Mouse (Mus musculus) myocyte (in vitro differentiated cells): ENCODE measurements at regions not wholly inside any gene's neighbourhood (a gene's known extent, or its start where the extent isn't known, plus 50 kb on each side); places are given as distances from the start of the nearest gene placed in this dataset.

ENCODE experiments used
- H3K27me3 ChIP-seq: one replicate; pipeline ENCODE4 v1.6.1; 2011; ENCODE audit not compliant: control insufficient read depth, insufficient read depth, insufficient read length
- H3K36me3 ChIP-seq: one replicate; pipeline ENCODE4 v1.6.1; 2011; ENCODE audit not compliant: control insufficient read depth, insufficient read depth
- H3K4me2 ChIP-seq: one replicate; pipeline ENCODE4 v1.6.1; 2011; ENCODE audit warnings: low read depth, control low read depth
- H3K4me3 ChIP-seq: one replicate; pipeline ENCODE4 v1.5.1; 2011; ENCODE audit warnings: mild to moderate bottlenecking, control low read depth, moderate library complexity
- H3K79me2 ChIP-seq: one replicate; pipeline ENCODE4 v1.6.1; 2011; ENCODE audit not compliant: control insufficient read depth, insufficient read depth
- H3ac ChIP-seq: one replicate; pipeline ENCODE4 v1.6.1; 2011; ENCODE audit not compliant: control insufficient read depth, insufficient read length
- CEBPB ChIP-seq: IDR thresholded peaks from 2 replicates; pipeline ENCODE4 v1.6.1; 2011; ENCODE audit warnings: mild to moderate bottlenecking, moderate library complexity; ENCODE audit not compliant: poor library complexity, insufficient read depth, severe bottlenecking
- E2F4 ChIP-seq: IDR thresholded peaks from one replicate; pipeline ENCODE4 v1.6.1; 2011; ENCODE audit warnings: mild to moderate bottlenecking, control low read depth, moderate library complexity; ENCODE audit not compliant: insufficient read depth
- MAX ChIP-seq: IDR thresholded peaks from one replicate; pipeline ENCODE4 v1.6.1; 2011; ENCODE audit warnings: low read depth, mild to moderate bottlenecking, control low read depth
- MYOD1 ChIP-seq, 3 experiments: IDR thresholded peaks; one replicate each; pipeline ENCODE4 v1.6.1; 2011; ENCODE audit warnings: control low read depth in 2 of 3, low read depth in 2 of 3, mild to moderate bottlenecking in 2 of 3, moderate library complexity in 1 of 3; ENCODE audit not compliant: insufficient read length in 2 of 3, control insufficient read depth in 1 of 3
- MYOG ChIP-seq, 3 experiments: IDR thresholded peaks; one replicate each; pipeline ENCODE4 v1.6.1; 2011; ENCODE audit warnings: control low read depth in 2 of 3, low read depth in 2 of 3, mild to moderate bottlenecking in 2 of 3; ENCODE audit not compliant: insufficient read length in 2 of 3, control insufficient read depth in 1 of 3, insufficient read depth in 1 of 3
- POLR2A ChIP-seq: IDR thresholded peaks from one replicate; pipeline ENCODE4 v1.6.1; 2011; ENCODE audit warnings: low read depth, mild to moderate bottlenecking, control low read depth, moderate library complexity; ENCODE audit not compliant: insufficient read length
- POLR2AphosphoS2 ChIP-seq: IDR thresholded peaks from one replicate; pipeline ENCODE4 v1.6.1; 2011; ENCODE audit warnings: low read depth, control low read depth; ENCODE audit not compliant: insufficient read length
- REST ChIP-seq: IDR thresholded peaks from one replicate; pipeline ENCODE4 v1.6.1; 2011; ENCODE audit warnings: mild to moderate bottlenecking, control low read depth, moderate library complexity; ENCODE audit not compliant: insufficient read depth, insufficient read length
- SRF ChIP-seq: IDR thresholded peaks from one replicate; pipeline ENCODE4 v1.6.1; 2011; ENCODE audit warnings: low read depth; ENCODE audit not compliant: control insufficient read depth, insufficient read length
- TCF12 ChIP-seq: IDR thresholded peaks from one replicate; pipeline ENCODE4 v1.6.1; 2011; ENCODE audit warnings: mild to moderate bottlenecking, control low read depth; ENCODE audit not compliant: poor library complexity, insufficient read depth, severe bottlenecking
- TCF3 ChIP-seq: IDR thresholded peaks from one replicate; pipeline ENCODE4 v1.6.1; 2011; ENCODE audit warnings: low read depth, control low read depth; ENCODE audit not compliant: insufficient read length
- USF1 ChIP-seq: IDR thresholded peaks from one replicate; pipeline ENCODE4 v1.6.1; 2011; ENCODE audit warnings: low read depth, mild to moderate bottlenecking, control low read depth, moderate library complexity

- TF ChIP-seq CEBPB (no peak), POLR2AphosphoS2 (no peak), MYOD1 (IDR thresholded peaks at IDR 0.05; ENCODE audit: control insufficient read depth in 1 of 3, insufficient read length in 2 of 3, low read depth in 2 of 3) (no peak), POLR2A (no peak), MAX (no peak), SRF (no peak), TCF3 (no peak), USF1 (no peak), MYOG (IDR thresholded peaks at IDR 0.05; ENCODE audit: control insufficient read depth in 1 of 3, insufficient read depth in 1 of 3, insufficient read length in 2 of 3, low read depth in 2 of 3) (no peak), REST (no peak), TCF12 (no peak), E2F4 (no peak)
- no peak overlapping the region for H3K4me3 ChIP-seq
- no peak overlapping the region for H3K4me2 ChIP-seq
- no peaks in the 10 kb centered on the region for H3K36me3 ChIP-seq
- no peak overlapping the region for H3ac ChIP-seq
- no peaks in the 10 kb centered on the region for H3K27me3 ChIP-seq
- H3K79me2 ChIP-seq = no peaks in the 10 kb centered on the region
Measured at GRCm38 (mm10) chr13:35119782-35120181, 92.9 kb upstream of the Eci2 start.

- TF ChIP-seq E2F4 (no peak), USF1 (no peak), TCF3 (no peak), POLR2A (no peak), MAX (no peak), TCF12 (no peak), CEBPB (no peak), SRF (no peak), REST (no peak), MYOD1 (IDR thresholded peaks at IDR 0.05; ENCODE audit: control insufficient read depth in 1 of 3, insufficient read length in 2 of 3, low read depth in 2 of 3) (no peak), POLR2AphosphoS2 (no peak), MYOG (IDR thresholded peaks at IDR 0.05; ENCODE audit: control insufficient read depth in 1 of 3, insufficient read depth in 1 of 3, insufficient read length in 2 of 3, low read depth in 2 of 3) (no peak)
- Histone ChIP-seq H3K4me2 (no peak overlapping the region), H3K4me3 (no peak overlapping the region), H3ac (no peak overlapping the region), H3K79me2 (no peaks in the 10 kb centered on the region), H3K27me3 (no peaks in the 10 kb centered on the region), H3K36me3 (no peaks in the 10 kb centered on the region)
Measured at GRCm38 (mm10) chr13:35129475-35129874, 102.6 kb upstream of the Eci2 start.

GRCm38 (mm10) chr13:35131272-35132185, 104.6 kb upstream of the Eci2 start:
- H3K4me3 ChIP-seq = no peak overlapping the region
- H3ac ChIP-seq = no peak overlapping the region
- no peaks in the 10 kb centered on the region for H3K79me2 ChIP-seq
- no peaks in the 10 kb centered on the region for H3K27me3 ChIP-seq
- TF ChIP-seq POLR2AphosphoS2 = no peak
- no peak for TF ChIP-seq TCF12
- no peak for TF ChIP-seq REST
- no peak for TF ChIP-seq USF1
- TF ChIP-seq E2F4 = no peak
- no peak for TF ChIP-seq CEBPB
- TF ChIP-seq POLR2A = no peak
- no peak for TF ChIP-seq MYOD1 (IDR thresholded peaks at IDR 0.05; ENCODE audit: control insufficient read depth in 1 of 3, insufficient read length in 2 of 3, low read depth in 2 of 3)
- TF ChIP-seq SRF = no peak
- TF ChIP-seq MYOG (IDR thresholded peaks at IDR 0.05; ENCODE audit: control insufficient read depth in 1 of 3, insufficient read depth in 1 of 3, insufficient read length in 2 of 3, low read depth in 2 of 3) = no peak
- no peak for TF ChIP-seq TCF3
- TF ChIP-seq MAX = no peak
- H3K36me3 ChIP-seq = no peaks in the 10 kb centered on the region
- H3K4me2 ChIP-seq = no peak overlapping the region

GRCm38 (mm10) chr13:35151629-35152028, 124.7 kb upstream of the Eci2 start:
- no peaks in the 10 kb centered on the region for H3K27me3 ChIP-seq
- no peaks in the 10 kb centered on the region for H3K79me2 ChIP-seq
- no peak overlapping the region for H3K4me2 ChIP-seq
- no peak overlapping the region for H3ac ChIP-seq
- H3K36me3 ChIP-seq = no peaks in the 10 kb centered on the region
- no peak for TF ChIP-seq REST
- no peak for TF ChIP-seq MYOD1 (IDR thresholded peaks at IDR 0.05; ENCODE audit: control insufficient read depth in 1 of 3, insufficient read length in 2 of 3, low read depth in 2 of 3)
- no peak for TF ChIP-seq CEBPB
- H3K4me3 ChIP-seq = no peak overlapping the region

GRCm38 (mm10) chr13:35159456-35159855, 132.6 kb upstream of the Eci2 start:
- Histone ChIP-seq H3K79me2 (no peaks in the 10 kb centered on the region), H3K4me2 (no peak overlapping the region), H3ac (no peak overlapping the region), H3K27me3 (no peaks in the 10 kb centered on the region), H3K36me3 (no peaks in the 10 kb centered on the region), H3K4me3 (no peak overlapping the region)
- no peak for TF ChIP-seq USF1
- TF ChIP-seq POLR2A = no peak
- TF ChIP-seq CEBPB = no peak
- TF ChIP-seq MYOD1 (IDR thresholded peaks at IDR 0.05; ENCODE audit: control insufficient read depth in 1 of 3, insufficient read length in 2 of 3, low read depth in 2 of 3) = no peak
- TF ChIP-seq SRF = no peak
